Mouse (Mus musculus) splenic B cell, adult 2 months (primary cell): ENCODE measurements around the gene Xpr1.

Experiments used
- DNase-seq: peaks from one replicate; pipeline ENCODE4 v3.0.0-alpha.2; 2011; ENCODE audit warnings: low read depth, low spot score
- H3K27me3 ChIP-seq: 2 replicates; pipeline ENCODE4 v1.6.1; 2012; ENCODE audit warnings: mild to moderate bottlenecking, low read length, moderate library complexity, mixed read lengths; ENCODE audit not compliant: control insufficient read depth, poor library complexity, insufficient read depth, severe bottlenecking
- H3K36me3 ChIP-seq: 2 replicates; pipeline ENCODE4 v1.6.1; 2012; ENCODE audit warnings: mild to moderate bottlenecking, low read length, moderate library complexity, mixed read lengths; ENCODE audit not compliant: control insufficient read depth, poor library complexity, insufficient read depth, severe bottlenecking

Xpr1 gene

DNA sequence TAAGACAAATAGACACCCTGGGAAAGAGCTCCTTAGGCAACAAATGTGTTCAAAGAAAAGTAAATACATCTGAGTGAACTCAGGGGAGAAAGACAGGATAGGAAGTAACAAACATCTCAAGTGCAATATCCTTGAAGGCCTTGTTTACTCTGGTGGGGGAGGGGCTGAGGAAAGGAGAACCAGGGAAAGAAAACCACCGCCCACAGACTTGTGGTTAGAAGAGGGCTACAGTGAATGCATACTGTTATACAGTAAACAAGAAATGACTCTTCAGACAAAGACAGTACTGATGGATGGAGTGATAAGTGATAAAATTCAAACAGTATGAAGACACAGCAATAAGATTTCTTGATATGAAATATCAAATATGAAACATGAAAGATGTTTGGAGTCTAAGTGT lies 95.0 kb downstream of the Xpr1 start:
- peak; percentile 8 for DNase-seq
- 0 out of 2 replicates have a peak, but pooled peaks cover 2% of the 10 kb centered on the region for H3K36me3 ChIP-seq
- no peaks in the 10 kb centered on the region for H3K27me3 ChIP-seq

DNA sequence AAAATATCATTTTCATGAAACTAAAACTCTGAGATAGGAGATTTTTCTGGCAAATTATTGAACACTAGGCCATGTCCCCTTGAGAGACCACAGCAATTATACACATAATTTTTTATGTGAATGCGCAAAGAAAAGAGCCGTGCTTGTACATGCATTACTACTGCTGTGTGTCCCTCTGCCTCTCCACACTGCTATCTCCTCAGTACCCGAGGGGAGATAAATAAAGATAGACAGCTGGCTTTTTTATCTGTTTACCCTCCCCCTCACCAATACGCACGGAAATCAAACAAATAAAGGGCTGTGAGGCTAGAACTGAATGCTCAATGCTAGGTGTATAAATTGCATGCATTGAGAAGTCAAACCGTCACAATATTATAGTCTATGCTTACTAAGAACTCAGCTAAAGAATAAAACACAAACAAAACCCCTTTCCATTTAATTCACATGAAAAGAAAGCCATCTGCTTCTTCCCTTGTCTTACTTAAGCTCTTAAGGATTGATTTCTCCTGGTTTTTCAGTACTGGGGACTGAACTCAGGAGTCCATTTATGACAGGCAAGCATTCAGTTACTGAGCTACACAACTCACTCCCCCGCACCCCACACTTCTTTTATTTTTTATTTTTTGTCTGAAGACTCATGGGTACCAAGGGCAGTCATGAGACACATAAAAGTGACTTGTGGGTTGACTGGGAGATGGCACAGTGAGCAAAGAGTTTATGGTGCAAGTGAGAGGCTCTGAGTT lies 97.0 kb downstream of the Xpr1 start:
- DNase-seq: no peak
- Histone ChIP-seq H3K36me3 (0 out of 2 replicates have a peak, but pooled peaks cover 2% of the 10 kb centered on the region), H3K27me3 (no peaks in the 10 kb centered on the region)

DNA sequence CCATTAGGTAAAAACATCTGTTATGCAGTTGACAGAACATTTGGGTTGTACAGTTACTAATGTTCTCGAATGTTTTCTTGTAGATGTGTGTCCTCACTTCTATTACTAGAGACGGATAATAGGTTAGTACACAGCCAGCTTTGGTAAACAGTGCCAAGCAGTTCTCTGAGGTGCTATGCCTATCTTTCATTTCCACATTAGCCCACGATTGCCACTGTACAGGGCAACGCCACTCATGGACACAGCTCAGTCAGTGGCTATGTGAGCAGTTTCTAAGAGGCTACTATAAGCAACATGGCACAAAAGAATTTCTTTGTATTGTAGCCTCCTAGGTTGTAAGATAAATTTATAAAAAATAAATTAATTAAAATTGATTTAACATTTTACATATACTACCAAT lies 97.7 kb downstream of the Xpr1 start:
- Histone ChIP-seq H3K36me3 (0 out of 2 replicates have a peak, but pooled peaks cover 2% of the 10 kb centered on the region), H3K27me3 (no peaks in the 10 kb centered on the region)
- DNase-seq: no peak

DNA sequence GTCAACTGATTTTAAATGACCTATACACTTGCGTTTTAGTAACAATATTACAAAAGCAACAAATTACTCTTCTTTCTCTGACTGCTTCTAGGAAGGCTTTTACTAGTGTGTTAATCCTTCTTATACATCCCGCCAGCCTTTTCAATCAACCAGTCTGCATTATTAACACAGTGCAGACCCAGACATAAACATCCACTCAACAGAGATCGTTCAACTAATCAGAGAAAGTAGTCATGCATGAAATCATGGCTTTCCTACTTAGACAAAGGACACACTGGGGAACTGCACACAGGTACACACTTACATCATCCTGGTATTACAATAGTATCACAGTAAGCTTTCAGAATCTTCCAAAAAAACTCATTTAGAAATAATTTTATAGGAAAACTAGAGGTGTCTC lies 105.5 kb downstream of the Xpr1 start:
- Histone ChIP-seq H3K27me3 (no peaks in the 10 kb centered on the region), H3K36me3 (peaks cover 19% of the 10 kb centered on the region)
- no peak for DNase-seq

DNA sequence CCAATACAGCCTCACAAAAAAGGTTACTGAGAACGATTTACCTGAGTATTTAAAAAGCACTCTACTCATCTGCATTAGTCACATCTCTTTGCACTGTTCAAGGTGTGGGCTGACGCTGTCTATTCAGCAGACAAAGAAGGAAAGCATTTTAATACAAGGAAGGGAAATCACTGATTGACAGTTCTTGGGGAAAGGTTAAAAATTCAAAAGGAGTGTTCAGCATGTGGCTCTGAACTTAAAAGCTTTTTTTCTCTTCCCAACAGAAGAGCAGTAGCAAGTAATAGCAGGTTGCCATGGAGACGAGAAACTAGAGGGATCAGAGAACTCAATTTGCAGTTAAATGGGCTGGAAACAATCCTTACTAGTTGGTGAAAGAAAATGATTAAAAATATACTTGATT lies 110.3 kb downstream of the Xpr1 start:
- DNase-seq: no peak
- H3K36me3 ChIP-seq: peaks cover 14% of the 10 kb centered on the region
- no peaks in the 10 kb centered on the region for H3K27me3 ChIP-seq

DNA sequence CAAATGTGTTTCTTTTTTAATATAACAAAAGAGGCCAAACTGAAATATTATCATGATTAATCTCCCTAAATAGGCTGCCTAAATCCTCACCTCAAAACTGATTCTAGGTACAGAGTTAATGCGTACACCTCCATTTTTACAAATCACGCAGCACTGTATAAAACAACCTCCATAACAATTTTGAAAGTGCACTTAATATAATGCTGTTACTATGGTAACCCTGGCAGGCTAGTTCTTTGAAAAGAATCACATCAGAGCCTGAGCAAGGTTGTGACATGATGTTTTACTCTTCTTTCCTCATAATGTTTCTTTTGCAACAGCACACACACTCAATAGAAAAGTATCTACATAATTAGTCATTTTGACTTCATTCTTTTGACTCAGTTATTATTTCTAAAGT lies 113.8 kb downstream of the Xpr1 start:
- Histone ChIP-seq H3K36me3 (peaks cover 12% of the 10 kb centered on the region; the same call in 1 of the 2 replicates), H3K27me3 (no peaks in the 10 kb centered on the region)
- DNase-seq: no peak

DNA sequence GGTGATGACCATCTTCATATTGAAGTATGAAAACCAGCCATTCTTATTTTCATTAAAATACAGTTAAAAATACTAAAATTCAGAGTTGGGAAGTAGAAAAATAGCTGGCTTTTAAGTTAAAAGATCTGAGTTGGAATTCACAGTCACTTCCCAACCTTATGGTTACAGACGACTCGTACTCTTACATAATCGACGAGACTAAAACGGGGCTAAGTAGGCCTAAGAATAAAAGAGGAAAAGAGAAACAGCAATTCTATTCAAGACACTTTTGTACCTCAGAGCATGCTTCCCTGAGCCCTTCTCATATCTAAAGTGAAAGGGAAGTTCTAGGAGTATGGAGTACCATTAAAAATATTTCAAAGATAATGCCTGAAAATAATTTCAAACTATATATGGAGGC lies 119.6 kb downstream of the Xpr1 start:
- H3K36me3 ChIP-seq: no peaks in the 10 kb centered on the region; the same call in 1 of the 2 replicates
- no peak for DNase-seq
- no peaks in the 10 kb centered on the region for H3K27me3 ChIP-seq

DNA sequence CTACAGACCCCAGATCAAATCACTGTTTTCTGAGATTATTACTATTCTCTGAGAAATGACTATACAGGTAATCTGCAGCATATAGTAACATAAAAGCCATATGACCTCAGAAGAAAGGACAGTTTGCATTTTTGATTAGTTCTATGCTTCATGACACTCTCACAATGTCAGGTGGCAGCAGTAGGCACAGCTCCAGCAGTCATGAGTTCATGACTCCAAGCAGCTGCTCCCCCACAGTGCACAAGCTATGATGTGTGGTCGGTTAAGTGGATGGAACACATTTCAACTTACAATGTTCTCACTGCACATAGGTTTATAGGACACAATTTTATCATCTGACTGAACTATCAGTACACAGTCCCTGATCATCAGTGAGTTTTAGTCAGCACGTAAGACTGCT lies 120.0 kb downstream of the Xpr1 start:
- no peak for DNase-seq
- H3K36me3 ChIP-seq: no peaks in the 10 kb centered on the region; the same call in 1 of the 2 replicates
- H3K27me3 ChIP-seq: no peaks in the 10 kb centered on the region

DNA sequence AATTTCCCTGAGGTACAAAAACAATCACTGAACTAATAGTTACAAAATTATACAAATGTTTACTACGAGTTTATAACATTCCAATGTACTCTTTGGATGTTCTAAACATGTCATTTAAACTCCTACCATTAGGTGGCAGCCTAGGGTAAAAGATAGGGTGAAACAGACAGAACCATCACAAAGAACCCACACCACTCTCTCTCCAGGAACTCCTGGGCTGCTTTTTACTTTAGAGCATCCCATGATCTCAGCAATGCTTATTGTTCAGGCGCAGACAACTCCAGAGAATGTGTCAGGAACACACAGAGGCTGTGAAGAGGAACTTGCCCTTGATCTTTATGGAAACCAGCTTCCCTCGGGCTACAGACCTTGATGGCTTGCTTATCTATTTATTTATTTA lies 123.8 kb downstream of the Xpr1 start:
- DNase-seq: peak; percentile 80
- H3K36me3 ChIP-seq: peaks cover 4% of the 10 kb centered on the region; the same call in 1 of the 2 replicates
- no peaks in the 10 kb centered on the region for H3K27me3 ChIP-seq

DNA sequence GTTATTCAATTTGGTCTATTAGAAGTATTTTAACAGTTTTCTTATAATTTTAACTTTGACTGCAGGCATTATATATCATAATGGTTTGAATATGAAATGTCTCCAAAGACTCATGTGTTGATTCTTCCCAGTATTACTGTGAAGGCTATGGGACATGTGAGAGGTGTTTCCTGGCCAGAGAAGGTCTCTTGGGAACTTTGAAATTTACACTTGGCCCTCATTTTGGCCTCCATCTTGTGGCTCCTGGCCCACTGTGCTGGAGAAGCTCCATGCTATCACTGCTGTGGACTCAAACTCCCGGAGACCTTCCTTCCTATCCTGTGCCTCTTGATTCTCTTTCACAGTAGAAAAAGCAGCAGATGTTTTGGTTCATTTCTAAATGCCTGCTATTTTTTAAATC lies 127.8 kb downstream of the Xpr1 start:
- no peak for DNase-seq

DNA sequence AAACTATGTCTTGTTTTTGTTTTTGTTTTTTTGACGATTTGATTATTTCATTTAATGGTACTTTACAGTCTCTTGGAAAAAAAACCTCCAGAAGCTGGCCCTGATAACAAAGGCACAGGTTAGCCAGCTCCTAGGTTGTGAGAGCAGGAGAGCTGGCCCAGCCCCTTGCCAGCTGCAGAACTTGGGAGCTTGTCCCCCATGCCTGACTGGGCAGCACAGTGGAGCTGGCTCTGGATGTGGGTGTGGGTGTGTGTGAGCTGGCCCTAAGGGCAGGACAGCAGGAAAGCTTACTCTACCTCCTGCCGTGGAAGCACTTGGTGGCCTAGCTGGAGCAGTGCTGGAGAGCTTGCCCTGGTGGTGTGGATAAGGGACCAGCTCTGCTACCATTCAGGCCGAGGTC lies 129.2 kb downstream of the Xpr1 start:
- DNase-seq: no peak
- H3K27me3 ChIP-seq: no peaks in the 10 kb centered on the region
- peaks cover 6% of the 10 kb centered on the region; the same call in 1 of the 2 replicates for H3K36me3 ChIP-seq

More for the DNA sequence above, 127.8 kb downstream of the Xpr1 start:
- Histone ChIP-seq H3K36me3 (peaks cover 6% of the 10 kb centered on the region; the same call in 1 of the 2 replicates), H3K27me3 (no peaks in the 10 kb centered on the region)

DNA sequence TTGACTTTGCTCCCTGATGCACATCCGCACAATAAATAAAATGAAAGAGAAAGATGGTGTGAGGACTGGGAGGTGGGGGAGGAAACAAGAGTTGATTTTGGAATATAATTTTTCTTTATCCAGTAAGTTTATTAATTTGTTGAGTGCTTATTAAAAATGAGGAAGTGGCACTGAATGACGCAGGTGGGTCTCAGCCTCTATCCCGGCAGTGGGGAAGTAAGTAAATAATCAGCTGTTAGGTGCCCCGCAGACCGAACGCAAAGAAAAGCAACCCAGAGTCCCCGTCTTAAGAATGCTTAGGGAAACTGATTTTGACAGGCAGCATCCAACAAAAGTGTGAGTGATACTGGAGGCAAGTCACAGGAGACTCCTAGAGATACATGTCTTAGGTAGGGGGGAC lies 133.4 kb downstream of the Xpr1 start:
- peaks cover 6% of the 10 kb centered on the region for H3K36me3 ChIP-seq
- H3K27me3 ChIP-seq: no peaks in the 10 kb centered on the region
- peak; percentile 70 for DNase-seq

DNA sequence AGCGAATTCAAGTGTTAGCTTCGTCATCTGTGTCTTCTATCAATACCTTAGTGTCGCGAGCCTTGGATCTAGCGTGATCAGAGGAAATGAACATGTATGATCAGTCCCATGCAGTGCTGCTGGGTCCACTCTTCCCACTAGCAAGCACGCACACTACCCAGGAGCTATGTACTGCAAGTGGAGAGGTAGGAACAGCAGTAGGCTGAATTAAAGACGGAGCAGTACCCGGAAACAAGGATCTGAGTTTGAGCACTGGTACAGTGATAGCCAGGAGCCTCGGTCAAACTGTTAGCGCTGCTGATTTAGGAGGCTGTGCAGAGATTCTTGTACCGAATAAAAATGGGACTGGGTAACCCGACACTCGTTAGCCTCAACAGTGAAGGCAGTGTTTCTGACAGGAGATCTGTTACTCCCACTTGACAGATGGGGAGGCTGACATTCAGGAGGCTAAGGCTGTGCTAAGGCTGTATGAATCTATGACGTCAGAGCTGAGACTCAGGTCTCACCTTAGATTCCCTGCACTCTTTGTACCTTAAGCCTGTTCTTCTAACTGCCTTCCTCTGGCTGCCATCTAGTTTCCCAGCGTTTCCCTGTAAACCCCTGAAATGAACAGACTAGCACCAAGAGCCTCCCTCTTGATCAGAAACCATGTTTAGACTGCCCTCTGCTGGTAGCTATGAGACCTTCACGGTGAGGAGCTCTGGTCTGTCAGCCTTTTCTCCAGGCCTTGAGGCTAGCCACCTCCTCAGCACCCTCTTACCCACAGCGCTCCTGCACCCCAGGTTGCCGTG lies 136.0 kb downstream of the Xpr1 start:
- peaks cover 10% of the 10 kb centered on the region for H3K36me3 ChIP-seq
- H3K27me3 ChIP-seq: no peaks in the 10 kb centered on the region
- DNase-seq: peak; percentile 80

DNA sequence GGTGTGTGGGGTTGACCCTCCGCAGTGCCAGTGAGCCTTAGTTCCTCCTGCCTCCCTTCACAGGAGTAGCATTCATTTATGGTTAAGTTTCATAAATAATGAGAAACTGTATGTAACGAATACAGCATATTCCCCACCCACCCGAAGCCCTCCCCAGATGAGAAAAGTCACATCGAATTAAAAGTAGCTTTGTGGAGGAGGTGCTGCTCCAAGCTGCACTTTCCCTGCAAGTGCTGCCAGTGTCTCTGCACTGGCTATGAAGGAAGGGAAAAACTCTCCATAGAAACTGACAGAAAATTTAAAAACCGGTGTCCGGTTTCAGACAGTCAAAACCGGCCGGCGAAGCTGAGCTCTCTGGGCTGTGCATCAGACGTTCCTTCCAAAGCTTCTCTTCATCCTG lies 136.9 kb downstream of the Xpr1 start:
- H3K36me3 ChIP-seq: peaks cover 11% of the 10 kb centered on the region
- H3K27me3 ChIP-seq: no peaks in the 10 kb centered on the region
- no peak for DNase-seq

DNA sequence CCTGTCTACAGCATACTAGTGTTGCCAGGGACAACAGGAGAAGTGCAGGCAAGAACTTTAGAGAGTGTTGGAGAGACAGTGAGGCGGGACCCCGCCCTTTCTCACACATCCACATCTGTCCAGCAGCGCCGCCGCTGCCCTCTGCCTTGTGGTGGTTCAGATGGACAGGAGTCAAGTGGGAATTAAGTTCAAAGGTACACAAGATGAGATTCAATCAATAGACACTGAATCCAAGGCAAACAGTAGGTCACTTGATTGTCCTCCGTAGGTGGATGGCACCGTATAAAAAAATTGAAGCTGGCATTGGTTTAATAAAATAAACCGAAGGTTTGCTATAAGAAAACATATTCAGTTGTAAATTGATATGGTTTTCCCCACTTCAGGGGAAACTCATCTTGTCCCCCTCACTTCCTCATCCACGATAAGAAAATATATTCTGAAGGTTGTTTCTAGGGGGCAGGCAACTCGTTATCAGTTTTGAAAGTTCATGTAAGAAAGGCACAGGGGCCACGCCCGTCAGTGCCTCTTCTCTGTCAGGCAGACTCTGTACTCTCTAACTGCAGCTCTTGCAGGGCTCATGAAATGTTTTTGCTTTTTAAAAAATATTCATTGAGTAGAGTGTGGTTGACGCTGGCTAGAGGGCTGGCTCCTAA lies 140.7 kb downstream of the Xpr1 start:
- DNase-seq: no peak
- Histone ChIP-seq H3K36me3 (peaks cover 11% of the 10 kb centered on the region), H3K27me3 (no peaks in the 10 kb centered on the region)
